Mouse (Mus musculus) heart, adult 18-20 months (tissue): ENCODE data around the gene Dpm2. TPM values are rescaled to one million over a fixed set of nuclear protein-coding genes. Genes with fewer than 3 reads are reported as not detected.

Source experiments
- DNase-seq, 2 experiments: peaks; one replicate each; pipeline ENCODE4 v3.0.0; 2021 to 2022; ENCODE audit warnings: mixed read lengths in 1 of 2
- total RNA-seq, 2 experiments: library from RNA; stranded (reverse); gene quantifications; 2 replicates each; pipeline ENCODE4 v1.2.3; 2021

Dpm2 gene
- total RNA-seq, 2 experiments from 2014 or later, result 14.0 to 20.2 TPM

DNA sequence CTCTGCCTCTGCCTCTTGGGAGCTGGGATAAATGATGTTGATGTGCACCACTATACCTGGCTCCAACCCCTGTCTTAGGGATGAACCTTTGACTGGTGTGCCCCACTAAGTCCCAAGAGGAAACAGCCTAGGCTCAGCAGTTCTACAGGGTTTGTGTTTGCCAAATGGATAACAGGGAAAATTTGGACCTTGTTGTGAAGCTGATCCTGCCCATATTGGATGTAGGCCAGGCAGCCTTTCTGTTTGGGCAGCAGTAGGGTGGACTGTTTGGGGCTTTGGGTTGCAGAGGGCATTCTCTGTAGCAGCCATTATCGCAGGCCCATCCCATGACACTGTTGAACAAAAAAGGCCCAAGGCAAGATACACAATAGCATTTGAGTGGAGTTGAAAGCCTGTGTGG is 23.7 kb upstream of the Dpm2 start:
- no peak for DNase-seq

GRCm38 (mm10) chr2:32547380-32547779 is 23.3 kb upstream of the Dpm2 start:
- no peak for DNase-seq

DNA sequence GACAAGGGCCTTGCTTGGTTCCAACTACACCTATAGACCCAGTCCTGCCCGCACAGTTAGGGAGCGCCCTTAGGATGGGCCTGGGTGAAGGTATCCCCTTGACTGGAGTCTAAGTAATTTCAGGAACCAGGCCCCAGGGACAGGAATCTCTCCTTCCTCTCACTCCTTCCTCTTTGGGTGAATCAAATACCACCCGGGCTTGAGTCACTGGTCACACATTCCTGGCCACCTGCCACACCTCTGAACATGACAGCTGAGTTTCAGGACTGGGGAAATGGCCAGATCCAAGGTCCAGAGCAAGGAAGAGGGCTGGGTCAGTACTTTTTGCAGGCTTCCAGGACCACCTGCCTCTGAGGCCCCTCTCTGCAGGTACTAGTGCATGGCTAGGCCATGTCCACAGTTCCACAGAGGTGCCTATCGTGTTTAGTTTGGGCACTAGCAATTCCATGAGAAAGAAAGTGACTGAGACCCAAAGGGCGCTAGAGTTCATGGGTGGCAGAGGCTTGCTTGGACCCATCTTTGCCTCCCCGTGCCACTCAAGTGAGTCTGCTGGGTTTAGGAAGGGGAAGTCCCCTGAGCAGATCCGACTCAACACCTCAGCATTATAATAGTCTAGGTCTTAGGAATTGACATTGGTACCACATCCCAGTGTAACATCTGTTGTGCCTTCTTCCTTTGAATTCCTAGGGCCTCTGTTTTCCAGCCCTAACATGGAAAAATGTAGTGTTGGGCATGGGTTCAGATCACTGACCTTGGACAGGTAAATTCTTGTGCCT is 22.5 kb upstream of the Dpm2 start:
- DNase-seq, result peak; percentile 74 to 77

DNA sequence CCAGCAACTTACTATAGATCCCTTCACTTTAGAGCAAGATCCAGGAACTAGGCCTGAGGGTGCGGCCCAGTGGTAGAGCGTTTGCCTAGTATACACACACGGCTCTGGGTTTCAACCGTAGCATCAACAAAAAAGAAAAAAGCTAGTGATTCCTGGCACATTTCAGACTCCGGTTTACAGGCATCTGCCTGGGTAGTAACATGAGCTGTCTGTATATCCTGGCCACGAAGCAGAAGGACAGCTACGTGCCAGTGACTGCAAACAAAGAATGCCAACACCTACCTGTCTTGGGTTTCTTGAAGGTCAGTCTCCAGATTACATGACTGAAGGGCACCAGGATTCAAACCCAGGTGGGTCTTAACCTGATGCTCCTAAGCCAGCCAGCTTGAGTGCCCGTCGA is 21.5 kb upstream of the Dpm2 start:
- DNase-seq, result no peak

GRCm38 (mm10) chr2:32549764-32550163 is 20.9 kb upstream of the Dpm2 start:
- peak; percentile 84 to 89 for DNase-seq

DNA sequence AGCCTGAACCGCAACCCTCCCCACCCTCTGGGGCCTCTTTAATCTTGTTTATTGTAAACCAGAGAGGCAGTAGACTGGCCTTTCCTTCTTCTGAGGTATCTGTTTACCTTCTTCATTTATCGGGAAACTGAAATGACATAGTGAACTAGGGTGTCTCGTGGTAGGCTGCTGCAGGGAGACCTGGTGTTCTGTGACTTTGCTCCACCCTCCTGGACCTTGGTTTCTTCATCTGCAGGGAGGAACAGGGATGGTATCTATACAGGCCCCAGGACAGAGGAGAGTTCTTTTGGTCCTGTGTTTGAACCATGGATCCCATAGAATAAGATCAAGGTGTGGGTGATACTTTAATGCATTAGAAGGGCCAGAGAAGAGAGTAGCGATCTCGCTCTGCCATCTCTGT is 19.4 kb upstream of the Dpm2 start:
- DNase-seq, result no peak

- DNase-seq, result no peak
Observed at GRCm38 (mm10) chr2:32553592-32554148, 17.0 kb upstream of the Dpm2 start.

DNA sequence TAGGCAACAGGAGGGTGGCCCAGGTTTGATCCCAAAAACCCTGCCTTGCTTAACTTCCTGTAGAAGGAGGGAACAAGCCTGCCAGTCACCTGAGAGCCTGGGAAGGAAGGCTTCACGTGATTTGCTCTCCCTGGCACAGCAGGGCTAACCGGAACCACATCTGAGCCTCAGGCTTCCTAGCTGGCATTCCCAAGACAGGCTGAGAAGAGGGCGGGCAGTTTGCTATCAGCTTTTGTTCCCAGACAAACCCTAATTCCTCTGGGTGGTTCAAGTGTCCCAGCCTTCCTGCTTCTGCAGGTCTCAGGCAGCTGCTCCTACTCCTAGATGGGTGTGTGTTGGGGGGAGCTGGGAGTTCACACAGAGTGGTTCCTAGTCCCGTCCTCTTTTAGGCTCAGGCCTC is 15.2 kb upstream of the Dpm2 start:
- no peak for DNase-seq

GRCm38 (mm10) chr2:32556019-32556418 is 14.6 kb upstream of the Dpm2 start:
- DNase-seq, result no peak

DNA sequence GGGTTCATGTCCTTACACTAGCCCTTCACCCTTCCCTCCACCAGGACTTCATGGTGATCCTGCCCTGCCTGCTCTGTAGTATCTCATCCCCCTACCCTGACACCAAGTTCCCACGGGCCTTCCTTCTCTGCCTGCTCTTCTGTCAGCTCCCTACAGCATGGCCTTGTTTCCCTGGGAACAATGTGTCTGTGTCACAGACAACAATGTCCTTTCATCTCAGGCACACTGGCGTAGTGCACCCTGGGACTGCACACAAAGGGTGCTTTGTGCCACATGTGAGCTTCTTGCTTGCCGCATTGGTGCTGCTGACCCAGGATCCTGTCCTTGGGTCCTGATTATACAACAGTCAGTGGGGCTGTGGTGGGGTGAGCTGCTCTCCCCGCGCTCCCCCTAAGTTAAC is 11.1 kb upstream of the Dpm2 start:
- DNase-seq, result no peak

- peak; percentile 79 to 84 for DNase-seq
Observed at GRCm38 (mm10) chr2:32566536-32567063, 4.1 kb upstream of the Dpm2 start.

DNA sequence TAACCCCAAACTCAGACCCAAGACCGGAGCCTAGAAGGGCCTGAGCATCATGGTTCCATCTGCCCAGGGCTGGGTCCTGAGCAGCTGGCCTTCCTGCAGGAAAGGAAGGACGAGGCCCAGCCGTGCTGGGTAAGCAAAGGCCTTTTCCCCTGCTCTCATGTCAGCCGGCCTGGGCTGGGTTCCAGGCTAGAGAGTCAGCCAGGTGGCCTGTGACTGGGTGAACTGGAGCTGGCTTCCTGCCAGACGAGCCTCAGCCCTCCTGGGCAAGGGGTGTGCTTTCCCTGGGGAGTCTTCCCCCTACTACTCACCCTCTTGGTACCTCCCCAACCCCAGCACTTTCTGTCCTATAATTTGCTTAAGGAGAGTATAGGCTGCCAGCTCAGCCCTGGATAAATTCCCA is 2.5 kb upstream of the Dpm2 start:
- DNase-seq, result peak in 1 of 2 experiments; percentile 33

DNA sequence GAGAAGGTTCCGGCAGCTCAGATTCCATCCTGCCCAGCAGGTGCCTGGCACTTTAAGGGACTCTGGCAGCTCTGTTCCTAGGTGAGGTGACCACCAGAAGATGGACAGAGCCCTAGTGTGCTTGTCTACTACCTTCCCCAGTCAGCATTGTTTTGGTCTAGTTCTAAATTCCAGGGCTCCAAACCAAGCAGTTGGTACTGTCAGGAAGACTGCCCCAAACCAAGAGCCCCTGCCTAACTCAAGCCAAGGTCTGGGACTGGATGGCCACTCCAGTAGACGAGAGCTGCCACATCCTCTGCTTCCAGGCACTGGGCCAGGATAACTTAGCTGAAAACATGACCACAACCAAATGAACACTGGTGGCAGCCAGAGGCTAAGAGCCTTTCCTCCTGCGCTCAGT is 1.7 kb upstream of the Dpm2 start:
- peak in 1 of 2 experiments; percentile 32 for DNase-seq

GRCm38 (mm10) chr2:32572196-32572595 is 1.5 kb downstream of the Dpm2 start:
- DNase-seq, result no peak

DNA sequence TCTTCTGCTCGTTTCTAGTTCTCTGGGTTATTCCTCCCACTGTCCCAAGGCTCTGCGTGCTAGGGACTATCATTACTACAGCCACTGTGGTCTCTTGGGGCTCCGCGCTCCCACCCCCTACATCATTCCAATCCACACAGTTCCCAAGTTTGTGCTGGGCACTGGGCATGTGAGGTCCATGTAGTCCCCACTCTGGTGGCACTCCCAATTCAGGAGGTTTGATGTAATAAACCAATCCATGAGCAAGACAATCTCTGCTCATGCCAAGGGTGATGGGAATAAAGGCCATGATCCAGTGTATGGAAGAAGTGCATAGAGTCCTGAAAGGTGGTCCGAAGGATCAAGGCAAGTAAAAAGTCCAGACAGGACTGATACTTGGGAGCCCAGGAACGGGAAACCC is 3.8 kb downstream of the Dpm2 start, which contains the start of gene Pip5kl1:
Gene Pip5kl1 (plus strand): TSS at position 301 of the 400 bp plus-strand sequence.
- no peak for DNase-seq

- peak in 1 of 2 experiments; percentile 73 for DNase-seq
Observed at GRCm38 (mm10) chr2:32574901-32575585, 4.4 kb downstream of the Dpm2 start.

DNA sequence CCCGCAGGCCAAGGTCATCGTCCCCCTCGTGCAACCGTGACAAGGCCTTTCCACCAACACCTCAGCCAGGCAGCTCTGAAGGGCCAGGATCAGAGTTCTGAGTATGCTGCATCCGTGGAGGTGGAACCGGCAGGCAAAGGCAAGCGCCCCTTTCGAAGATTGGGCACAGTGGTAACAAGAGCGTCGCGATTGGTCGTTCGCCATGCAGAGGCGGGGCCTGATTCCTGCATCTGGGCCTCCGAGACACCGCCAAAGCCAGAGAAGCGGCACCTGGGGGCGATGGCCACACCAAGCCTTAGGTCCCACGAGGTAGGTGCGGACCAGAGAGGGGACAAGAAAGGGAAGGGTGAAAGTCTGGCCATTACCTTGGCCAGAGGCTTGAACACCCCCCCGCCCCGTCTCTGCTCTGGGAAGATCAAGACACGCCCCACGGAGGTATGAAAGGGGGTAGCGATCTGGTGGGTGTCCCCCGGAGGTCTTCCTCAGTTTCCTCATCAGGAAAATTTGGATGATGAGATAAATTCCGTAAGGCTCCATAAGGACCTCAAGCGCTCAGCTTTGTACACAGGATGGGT is 5.0 kb downstream of the Dpm2 start, which contains the start of gene 9430097D07Rik:
Gene 9430097D07Rik (minus strand): TSS at position 99 of the 575 bp plus-strand sequence.
- DNase-seq, result no peak

DNA sequence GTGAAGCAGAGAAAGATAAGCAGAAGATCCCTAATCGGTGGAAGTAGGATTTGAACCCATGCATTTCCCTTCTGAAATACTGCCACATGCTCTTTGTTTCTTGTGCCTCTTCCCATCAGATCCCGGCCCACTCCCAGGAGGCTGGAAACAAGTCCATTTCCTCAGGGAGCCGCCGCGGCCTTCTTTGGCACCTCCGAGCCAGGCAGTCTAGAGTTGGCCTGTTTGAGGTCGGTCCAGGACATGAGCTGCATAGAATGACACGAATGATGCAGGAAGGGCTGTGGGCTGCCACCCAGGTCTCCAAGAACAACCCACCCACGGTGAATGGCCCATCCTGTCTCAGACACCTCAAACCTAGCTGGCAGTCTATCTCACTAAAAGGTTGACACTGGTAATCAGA is 5.9 kb downstream of the Dpm2 start:
- no peak for DNase-seq

DNA sequence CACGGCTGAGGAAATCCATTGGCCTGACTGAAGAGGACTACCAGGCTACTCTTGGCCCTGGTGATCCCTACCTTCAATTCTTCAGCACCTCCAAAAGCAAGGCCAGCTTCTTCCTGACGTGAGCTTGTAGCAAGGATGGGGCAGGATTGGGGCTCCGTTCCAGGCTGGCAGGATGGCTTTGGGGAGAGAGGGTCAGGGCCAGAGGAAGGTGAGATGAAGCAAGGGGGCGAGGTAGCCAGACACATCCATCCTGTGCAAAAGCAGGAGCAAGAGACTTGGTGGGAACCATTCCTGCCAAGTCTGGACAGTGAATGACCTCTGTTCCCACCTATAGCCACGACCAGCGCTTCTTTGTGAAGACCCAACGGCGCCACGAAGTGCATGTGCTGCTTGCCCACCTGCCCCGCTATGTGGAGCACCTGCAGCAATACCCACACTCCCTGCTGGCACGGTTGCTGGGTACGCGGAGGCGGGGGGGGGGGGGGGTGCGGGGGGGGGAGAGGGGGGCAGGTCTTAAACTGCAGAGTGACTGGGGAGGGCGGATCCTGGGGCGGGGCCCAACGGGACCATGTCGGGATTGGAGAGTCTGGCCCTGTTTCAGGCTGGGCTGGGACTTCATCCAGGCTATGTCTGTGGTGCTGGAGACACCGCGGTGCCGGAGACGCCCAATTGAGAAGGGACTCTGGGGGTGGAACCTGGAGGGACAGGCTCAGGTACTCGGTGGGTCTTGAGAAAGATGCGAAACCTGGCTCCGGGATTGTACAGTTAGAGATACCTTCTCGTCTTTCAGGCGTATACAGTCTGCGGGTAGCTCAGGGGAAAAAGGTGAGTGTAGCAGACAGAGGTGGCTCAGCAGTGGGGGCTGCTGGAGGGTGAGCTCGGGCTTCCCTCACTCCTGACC is 7.7 kb downstream of the Dpm2 start:
- no peak for DNase-seq

DNA sequence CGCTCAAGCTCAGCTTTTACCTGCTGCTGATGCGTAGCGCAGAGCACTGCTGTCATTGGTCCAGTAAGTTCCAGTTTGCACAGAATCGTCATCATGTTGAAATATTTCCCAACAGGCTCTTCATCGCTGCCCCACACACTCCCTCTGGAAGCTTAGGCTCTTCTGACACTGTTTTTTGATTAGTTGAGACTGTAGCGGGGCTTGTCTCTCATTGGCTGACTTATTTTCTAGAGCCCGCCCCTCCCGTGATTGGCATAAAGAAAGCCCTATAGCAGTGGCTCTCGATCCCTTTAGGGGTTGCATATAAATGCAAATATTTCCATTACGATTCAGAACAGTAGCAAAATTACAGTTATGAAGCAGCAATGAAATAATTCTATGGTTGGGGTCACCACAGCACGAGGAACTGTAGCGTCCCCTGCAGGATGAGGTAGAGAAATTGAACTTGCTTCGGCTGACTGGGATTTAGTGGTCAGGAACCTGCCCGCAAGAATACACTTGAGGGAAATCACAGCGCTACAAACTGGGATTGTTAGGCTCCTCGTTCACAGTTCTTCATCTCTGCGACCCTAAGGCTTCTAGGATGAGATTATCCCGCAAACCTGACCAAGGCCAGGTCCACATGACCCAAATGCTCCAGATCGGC is 10.9 kb downstream of the Dpm2 start:
- no peak for DNase-seq
